Mouse (Mus musculus) testis, adult 2 months (tissue): ENCODE results near the gene Grid1.

Source experiments
- CTCF ChIP-seq: fragments of 200-500 bp; IDR thresholded peaks from 2 replicates; pipeline ENCODE4 v1.5.1; 2012; ENCODE audit warnings: low read depth, mild to moderate bottlenecking, inconsistent platforms, low read length, moderate library complexity; ENCODE audit not compliant: control insufficient read depth, insufficient read depth, insufficient replicate concordance
- POLR2A ChIP-seq: fragments of 200-500 bp; IDR thresholded peaks from 2 replicates; pipeline ENCODE4 v1.6.1; 2012; ENCODE audit warnings: low read depth, mild to moderate bottlenecking, inconsistent platforms, low read length, moderate library complexity; ENCODE audit not compliant: control insufficient read depth

DNA sequence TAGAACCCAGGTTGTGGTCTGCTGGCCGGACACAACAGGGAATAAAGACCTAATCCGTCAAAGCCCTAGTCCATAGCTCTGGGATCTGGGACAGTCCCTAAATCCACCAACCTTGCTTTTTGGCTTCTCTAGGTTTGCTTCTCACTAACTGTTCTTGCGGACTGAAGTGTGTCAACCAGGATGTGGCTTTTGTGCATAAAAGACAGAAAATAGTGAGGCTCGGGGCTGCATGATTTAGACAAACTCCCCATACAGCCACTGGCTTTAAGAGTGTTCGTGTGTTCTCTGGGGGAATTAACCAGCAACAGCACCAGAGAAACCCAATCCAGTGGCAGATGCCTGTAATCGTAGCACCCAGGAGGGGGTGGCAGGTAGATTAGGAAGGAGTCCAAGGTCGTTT is 47.8 kb upstream of the Grid1 start:
- no peak for TF ChIP-seq CTCF
- TF ChIP-seq POLR2A = no peak
